Mouse (Mus musculus) subcutaneous adipose tissue, adult 2 months (tissue): Measurements from ENCODE around the gene Gm49393. TPM values are rescaled to one million over a fixed set of nuclear protein-coding genes. Genes with fewer than 3 reads are reported as not detected.

Experiments
- polyA plus RNA-seq: library from polyadenylated mRNA; depleted of rRNA; stranded (reverse); fragments of >200 nt; gene quantifications from 2 replicates; pipeline ENCODE4 v1.2.3, GENCODE M21; 2012; ENCODE audit warnings: low replicate concordance; rRNA removed

The Gm49393 gene
- not detected in 2 replicates for polyA plus RNA-seq

DNA sequence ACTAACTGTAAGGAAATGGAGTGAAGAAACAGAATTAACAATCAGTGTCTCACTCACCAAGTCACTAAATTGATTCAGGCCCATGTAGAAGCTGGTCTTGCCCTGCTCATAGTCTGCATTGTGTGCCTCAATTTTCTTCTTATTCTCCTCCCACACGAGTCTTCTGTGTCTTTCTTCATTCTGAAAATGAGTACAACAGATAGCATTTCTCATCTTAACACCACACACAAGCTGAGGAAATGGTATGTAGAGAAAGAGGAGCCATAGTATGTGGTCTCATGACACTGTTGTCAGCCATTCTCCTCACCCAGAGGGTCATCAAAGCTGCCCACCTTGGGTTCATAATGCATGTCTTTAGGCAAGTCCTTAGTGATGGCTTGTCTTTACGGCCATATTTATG is at the start of gene Gm49393:
Gene Gm49393, minus strand, starts transcription at position 101 of the 400 bp plus-strand sequence.

DNA sequence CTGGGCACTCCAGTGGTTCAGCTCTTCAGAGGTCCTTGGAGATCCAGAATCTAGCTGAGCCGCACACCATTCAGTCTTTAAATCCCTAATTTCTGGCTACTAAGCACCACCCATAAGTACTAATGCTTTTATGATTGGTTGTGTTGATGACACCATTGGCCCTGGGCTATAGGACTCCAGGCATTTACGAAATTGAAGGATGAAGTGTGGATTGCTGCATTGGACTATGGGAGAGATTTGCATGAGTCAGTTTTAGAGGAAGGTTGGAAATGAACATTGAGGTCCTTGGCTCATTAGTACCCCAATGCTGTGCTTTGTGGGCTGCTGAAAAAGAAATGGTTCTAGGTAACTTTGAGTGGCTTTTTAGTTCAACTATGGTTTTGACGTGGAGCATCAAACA is 6.5 kb upstream of the Gm49393 start, which contains the start of gene Tpbpa:
Gene Tpbpa, minus strand, starts transcription at position 101 of the 400 bp plus-strand sequence.

DNA sequence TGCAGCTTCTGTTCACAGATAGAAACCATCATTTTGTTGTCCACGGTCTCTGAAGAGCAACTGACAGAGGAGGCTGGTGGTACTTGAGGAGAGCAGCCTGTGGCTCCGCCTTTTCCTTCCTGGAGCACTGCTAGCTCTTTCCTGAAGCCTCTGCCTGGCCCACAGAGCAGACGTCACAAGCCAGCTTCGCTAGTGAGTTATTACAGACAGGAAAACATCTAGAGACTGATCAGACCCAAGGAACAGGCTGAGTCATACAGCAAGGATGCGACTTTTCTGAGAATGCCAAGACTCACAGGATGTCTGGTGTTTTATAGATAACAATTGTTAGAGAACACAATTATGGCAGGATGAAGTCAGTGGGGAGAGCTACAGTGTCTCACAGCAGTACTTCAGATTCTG is 1.1 kb upstream of the Gm49393 start, which contains the start of the genes Gm49391 and Ctla2a:
Gene Gm49391, minus strand, starts transcription at position 72 of the 402 bp plus-strand sequence.
Gene Ctla2a, minus strand, starts transcription at position 126 of the 402 bp plus-strand sequence.

GRCm38 (mm10) chr13:60904780-60905179 is 30.6 kb downstream of the Gm49393 start, which contains the start of gene Tpbpb:
Gene Tpbpb, minus strand, starts transcription at chr13:60904880.

GRCm38 (mm10) chr13:60897328-60897727 is 38.1 kb downstream of the Gm49393 start, which contains the start of gene Ctla2b:
Gene Ctla2b, minus strand, starts transcription at chr13:60897447.

GRCm38 (mm10) chr13:60896794-60897193 is 38.6 kb downstream of the Gm49393 start, which contains the start of gene Gm49392:
Gene Gm49392, minus strand, starts transcription at chr13:60896894.

DNA sequence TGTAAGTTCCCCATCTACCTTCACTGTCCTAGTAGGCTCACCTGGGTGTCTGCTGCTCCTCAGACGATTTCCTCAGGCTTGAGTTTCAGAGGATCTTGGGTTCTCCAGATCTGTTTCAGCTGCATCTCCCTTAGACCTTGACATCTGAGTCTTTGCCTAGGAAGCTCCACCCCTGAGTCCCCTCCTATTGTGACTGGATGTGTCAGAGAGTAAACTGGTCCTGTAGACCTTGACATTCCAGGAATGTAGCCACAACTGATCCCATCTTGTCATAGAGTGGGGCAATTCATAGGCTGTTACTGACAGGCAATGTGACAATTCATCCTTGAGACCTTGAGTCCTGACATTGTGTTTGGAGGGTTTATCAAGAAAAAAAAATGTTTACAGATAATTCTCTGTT is 71.1 kb downstream of the Gm49393 start, which contains the start of gene 4930486L24Rik:
Gene 4930486L24Rik, minus strand, starts transcription at position 195 of the 400 bp plus-strand sequence.

Other genes with a start within 250 kb of the Gm49393 start
- gene BC051665, start 149.2 kb downstream of the Gm49393 start, polyA plus RNA-seq = not detected in 2 replicates
- gene Ctsll3, start 132.7 kb downstream of the Gm49393 start, polyA plus RNA-seq = not detected in 2 replicates
- 0.19 and 0.85 TPM in 2 replicates for gene 4930486L24Rik, start 71.1 kb downstream of the Gm49393 start, polyA plus RNA-seq
- gene Gm49392, start 38.7 kb downstream of the Gm49393 start, polyA plus RNA-seq = 0.36 and 1.8 TPM in 2 replicates
- 4.0 and 8.2 TPM in 2 replicates for gene Ctla2b, start 38.1 kb downstream of the Gm49393 start, polyA plus RNA-seq
- gene Tpbpb, start 30.7 kb downstream of the Gm49393 start, polyA plus RNA-seq = not detected in 2 replicates
- gene Gm49391, start 981 bp upstream of the Gm49393 start, polyA plus RNA-seq = 4.6 and 5.1 TPM in 2 replicates
- gene Ctla2a, start 1.0 kb upstream of the Gm49393 start, polyA plus RNA-seq = 25.2 and 37.4 TPM in 2 replicates
- not detected in 2 replicates for gene Tpbpa, start 6.4 kb upstream of the Gm49393 start, polyA plus RNA-seq
- gene Ctsj, start 70.4 kb upstream of the Gm49393 start, polyA plus RNA-seq = not detected in 2 replicates
- not detected in 2 replicates for gene Ctsq, start 105.0 kb upstream of the Gm49393 start, polyA plus RNA-seq
- gene Ctsr, start 228.7 kb upstream of the Gm49393 start, polyA plus RNA-seq = not detected in 2 replicates